Mouse (Mus musculus): ENCODE results near the gene Ank3. TPM values are rescaled to one million over a fixed set of nuclear protein-coding genes. Genes with fewer than 3 reads are reported as not detected.

Gene Ank3
- total RNA-seq, 2 experiments from 2014 or later = 459 to 516 TPM

DNA sequence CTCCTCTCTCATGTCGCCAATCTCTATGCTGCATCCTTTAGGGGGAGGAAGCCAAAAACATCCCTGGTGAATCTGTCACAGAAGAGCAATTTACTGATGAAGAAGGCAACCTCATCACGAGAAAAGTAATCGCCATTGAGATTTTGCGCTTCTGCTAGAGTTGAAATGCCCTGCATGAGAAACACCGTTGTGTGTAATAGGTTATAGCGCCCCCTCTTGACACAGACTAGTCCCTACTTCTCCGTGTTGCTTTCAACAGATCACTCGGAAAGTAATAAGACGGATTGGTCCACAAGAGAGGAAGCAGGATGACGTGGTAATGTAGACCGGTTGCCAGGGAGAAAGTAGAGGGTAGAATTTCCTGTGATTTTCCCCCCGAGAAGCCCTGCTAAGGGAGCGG lies 615.4 kb downstream of the Ank3 start:
- DNase-seq = no peak

DNA sequence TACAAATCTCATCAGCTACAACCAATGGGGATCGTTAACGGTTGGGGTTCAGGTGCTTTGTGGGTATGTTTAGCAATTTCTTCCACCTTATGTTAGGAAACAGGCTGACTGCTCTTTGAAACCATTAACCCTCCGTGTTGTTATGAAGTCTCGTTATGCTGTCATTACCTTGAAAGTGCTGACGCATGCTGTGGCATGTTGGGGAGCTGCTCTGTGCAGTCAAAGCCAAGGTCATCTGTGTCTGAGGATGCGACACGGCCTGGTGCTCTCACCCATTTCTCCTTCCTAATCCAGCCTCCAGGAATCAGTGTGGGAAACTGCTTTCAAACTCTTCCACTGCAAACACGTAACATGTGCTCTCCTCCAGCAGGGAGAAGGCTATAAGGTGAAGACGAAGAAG lies 616.6 kb downstream of the Ank3 start:
- DNase-seq = no peak

DNA sequence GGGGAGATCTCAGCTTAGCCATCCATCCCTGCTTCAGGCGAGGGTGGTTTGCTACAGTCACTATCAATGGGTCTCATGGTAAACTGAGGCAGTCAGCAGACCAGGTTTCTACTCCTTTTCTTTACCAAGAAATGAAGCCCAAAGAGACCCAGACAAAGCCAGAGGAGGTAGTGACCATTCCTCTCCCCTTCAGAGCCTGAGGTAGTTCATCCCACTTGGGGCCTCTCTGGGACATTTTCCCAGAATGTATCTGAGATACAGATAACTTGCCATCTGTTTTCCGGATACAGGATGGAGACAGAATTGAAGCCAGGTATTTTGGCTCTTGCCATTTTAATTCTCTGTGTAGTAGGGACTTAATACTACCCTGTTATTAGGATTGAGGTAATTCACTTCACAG lies 620.1 kb downstream of the Ank3 start:
- DNase-seq = no peak

- peak; percentile 30 to 45 for DNase-seq
Measured at GRCm38 (mm10) chr10:70021667-70022066, 623.1 kb downstream of the Ank3 start.

- DNase-seq = no peak
Measured at GRCm38 (mm10) chr10:70022596-70022995, 624.0 kb downstream of the Ank3 start.

DNA sequence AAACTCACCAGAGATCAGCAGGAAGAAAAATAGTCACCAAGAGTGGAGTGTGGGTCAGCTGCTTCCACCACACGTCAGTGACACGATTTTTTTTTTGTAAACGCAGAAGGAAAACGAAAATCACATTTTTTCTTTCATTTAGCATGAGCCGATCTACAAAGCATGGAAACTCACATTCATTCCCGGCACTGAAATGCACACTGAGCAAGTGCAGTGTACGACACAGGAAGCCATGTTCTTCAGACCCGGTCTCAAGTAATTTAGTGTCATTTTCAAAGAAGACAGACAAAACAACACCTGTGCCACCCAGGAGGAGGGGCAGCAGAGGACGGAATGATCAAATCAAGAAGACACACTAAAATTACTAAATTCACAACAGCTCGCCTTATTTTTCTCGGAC lies 625.3 kb downstream of the Ank3 start:
- DNase-seq = no peak

DNA sequence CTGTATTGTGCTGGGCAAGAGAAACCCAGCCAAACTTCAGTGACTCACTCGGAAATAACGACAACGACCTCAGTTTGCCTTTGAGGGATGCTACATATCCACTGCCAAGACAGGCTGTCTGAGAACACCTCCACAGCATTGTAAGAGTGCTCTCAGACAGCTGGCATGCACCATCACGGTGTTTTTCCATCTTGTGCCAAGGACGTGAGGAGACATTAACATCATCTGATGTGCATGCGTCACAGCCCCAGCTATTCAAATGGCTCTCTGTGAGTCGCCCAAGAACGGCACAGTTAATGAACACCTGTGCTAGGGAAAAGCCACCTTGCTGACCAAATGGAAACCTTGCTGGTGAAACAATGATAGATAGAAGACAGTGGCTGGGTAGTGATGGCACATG lies 633.4 kb downstream of the Ank3 start:
- no peak for DNase-seq

- no peak for DNase-seq
Measured at GRCm38 (mm10) chr10:70032982-70033381, 634.4 kb downstream of the Ank3 start.

DNA sequence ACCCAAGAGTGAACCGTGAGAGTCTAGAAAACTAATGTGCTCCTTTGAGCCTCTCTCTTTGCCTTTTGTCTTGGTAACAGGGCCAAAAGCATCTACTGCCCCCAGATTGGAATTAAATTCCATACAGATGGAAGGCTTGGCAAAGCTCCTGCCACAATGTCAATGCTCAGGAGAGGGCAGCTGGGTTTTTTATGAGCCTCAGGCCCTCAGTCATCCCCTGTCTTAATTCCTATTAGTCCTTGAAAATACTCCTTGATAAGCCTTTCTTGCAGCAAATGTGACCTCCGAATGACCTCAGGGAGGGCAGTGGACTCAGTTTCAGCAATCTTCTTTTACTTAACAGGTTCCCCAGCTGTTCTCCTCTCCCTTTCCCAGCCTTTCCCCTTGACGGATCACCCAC lies 635.3 kb downstream of the Ank3 start:
- DNase-seq = no peak

- DNase-seq = no peak
Measured at GRCm38 (mm10) chr10:70039871-70040291, 641.3 kb downstream of the Ank3 start.

- DNase-seq = no peak
Measured at GRCm38 (mm10) chr10:70041562-70041961, 643.0 kb downstream of the Ank3 start.

DNA sequence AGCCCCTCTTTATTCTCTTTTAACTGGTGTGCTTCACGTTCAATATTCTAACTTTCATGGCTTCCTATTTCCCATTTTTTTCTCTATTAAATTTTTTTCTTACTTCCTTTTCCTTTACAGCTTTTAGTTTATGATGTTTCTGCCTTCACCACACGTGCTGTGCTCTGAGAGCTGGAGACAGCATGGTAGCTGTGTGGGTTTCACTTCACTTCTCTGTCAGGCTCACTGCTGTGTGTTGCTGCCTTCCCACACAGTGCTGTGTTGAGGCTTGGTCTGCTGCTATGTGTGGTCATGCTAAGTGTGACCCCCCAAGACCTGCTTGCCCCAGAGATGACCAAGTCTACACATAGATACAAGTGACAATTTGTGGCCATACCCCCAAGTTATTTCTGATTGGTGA lies 647.1 kb downstream of the Ank3 start:
- no peak for DNase-seq

GRCm38 (mm10) chr10:70049771-70050170 lies 651.2 kb downstream of the Ank3 start:
- no peak for DNase-seq

- DNase-seq = no peak
Measured at GRCm38 (mm10) chr10:70055291-70055690, 656.7 kb downstream of the Ank3 start.

DNA sequence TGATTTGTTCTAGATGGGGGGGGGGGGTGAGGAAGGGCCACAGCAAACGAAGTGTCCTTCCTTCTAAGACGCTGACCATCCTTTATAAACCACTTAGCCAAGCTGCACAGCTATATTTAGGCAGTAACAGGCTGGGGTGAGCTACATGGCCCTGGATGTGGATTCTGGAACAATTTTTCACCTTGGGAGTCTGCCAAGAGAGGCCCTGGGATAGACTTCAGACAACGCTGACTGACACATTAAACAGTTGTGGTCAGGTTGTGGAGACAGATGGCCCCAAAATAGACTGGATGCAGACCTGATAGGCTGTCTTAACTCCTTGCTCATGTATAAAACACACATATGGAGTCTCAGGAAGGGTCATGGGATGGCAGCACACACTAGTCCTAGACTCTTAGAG lies 658.5 kb downstream of the Ank3 start:
- no peak for DNase-seq

DNA sequence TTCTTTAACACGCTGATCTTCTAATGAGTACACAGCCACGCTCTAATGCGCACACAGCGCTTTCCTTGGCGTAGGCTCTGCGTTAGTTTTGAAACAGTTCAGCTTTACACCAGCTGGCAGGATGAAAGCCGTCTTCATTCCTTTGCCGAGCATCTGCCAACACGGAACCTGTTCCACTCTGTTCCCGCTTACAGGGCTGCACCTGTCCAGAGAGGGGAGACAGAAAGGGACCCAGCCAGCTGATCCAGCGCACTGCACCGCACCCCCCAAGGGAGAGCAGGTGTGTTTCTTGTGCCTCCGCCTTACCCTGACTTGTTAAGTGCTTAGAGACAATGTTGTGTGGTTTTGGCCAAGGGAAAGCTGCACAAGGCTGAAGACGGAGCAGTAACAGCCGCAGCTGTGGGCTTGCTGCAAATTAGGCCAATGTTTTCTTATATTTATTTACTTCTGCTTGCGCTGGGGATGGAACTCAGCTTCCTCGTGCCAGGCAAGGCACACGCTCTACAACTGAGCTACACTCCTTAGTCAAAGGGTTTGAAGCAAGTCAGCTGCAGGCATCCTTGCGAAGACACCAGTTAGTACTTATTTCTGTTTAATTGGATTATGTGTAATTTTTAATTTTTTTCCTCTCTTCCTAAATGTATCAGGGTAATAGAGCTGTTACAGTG lies 661.6 kb downstream of the Ank3 start:
- peak; percentile 38 to 57 for DNase-seq

- peak in 1 of 2 experiments; percentile 11 for DNase-seq
Measured at GRCm38 (mm10) chr10:70060689-70061081, 662.1 kb downstream of the Ank3 start.

DNA sequence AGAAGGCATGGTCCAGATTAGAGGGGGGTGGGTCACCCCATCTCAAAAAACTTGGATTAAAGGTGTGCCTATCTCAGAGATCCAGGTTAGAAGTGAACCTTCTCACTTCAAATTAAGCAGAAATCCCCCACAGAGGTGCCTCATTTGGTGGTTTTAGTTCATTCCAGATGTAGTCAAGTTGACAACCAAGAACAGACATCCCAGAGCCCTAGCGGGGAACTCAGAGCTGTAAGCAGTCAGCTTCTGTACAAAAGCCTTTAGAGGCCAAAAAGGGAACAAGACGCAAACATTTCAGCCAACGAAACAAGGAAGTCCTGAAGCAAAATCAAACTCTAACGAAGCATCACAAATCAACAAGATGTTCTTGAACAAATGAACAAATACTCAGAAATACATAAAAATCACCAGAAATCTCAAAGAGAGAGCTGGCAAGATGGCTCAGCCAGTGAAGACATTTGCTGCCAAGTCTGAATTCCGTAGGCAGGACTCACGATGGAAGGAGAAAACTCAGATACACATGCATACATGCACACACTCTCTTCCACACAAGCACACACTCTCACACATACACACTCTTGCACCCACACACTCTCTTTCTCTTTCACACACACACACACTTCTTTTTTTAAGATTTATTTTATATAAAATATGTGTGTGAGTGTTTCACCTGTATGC lies 665.4 kb downstream of the Ank3 start:
- DNase-seq = no peak

- DNase-seq = no peak
Measured at GRCm38 (mm10) chr10:70065191-70065590, 666.6 kb downstream of the Ank3 start.

GRCm38 (mm10) chr10:70066497-70067168 lies 668.1 kb downstream of the Ank3 start:
- DNase-seq = no peak

- no peak for DNase-seq
Measured at GRCm38 (mm10) chr10:70067169-70068115, 668.9 kb downstream of the Ank3 start.

DNA sequence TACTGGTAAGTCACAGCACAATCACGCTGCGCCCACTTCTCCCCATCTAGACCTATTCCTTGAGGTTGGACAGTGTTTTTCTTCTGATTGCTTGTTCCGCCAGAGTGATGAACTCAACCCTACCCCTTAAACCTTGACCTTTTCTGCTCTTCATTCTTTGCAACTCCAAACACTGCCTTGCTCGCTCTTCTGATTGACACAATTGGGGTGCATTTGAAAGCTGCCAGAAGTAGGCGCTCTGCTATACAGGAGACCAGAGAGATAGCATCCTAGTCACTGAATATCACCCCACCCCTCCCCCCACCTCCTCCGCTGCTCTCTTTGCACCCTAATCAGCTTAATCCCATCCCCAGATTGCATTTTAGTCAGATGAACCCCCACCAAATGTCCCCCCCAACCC lies 670.7 kb downstream of the Ank3 start:
- DNase-seq = no peak

DNA sequence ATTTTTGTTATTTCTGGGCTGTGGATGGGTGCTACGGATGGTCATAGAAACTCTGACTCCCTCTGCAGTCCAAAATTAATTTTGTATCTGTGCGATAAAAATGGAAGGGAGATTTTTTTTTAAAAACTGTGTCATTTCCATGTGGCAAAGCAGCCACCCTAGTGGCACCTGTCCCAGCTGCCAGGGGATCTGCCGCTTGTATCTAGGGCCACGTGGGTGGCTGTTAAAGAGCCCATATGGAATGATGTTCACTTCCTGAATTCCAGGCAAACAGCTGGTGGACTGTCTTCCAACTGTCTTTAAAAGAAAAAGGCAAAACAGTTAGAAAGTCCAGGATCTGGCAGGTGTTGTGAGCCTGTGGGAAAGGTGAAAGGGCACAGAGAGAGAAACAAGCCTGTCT lies 672.8 kb downstream of the Ank3 start:
- DNase-seq = no peak
